Mouse (Mus musculus): ENCODE results near the gene Ap3d1. TPM values are rescaled to one million over a fixed set of nuclear protein-coding genes. Genes with fewer than 3 reads are reported as not detected.

The Ap3d1 gene
- polyA plus RNA-seq, 1 experiment from 2014 or later, result 96.3 TPM

DNA sequence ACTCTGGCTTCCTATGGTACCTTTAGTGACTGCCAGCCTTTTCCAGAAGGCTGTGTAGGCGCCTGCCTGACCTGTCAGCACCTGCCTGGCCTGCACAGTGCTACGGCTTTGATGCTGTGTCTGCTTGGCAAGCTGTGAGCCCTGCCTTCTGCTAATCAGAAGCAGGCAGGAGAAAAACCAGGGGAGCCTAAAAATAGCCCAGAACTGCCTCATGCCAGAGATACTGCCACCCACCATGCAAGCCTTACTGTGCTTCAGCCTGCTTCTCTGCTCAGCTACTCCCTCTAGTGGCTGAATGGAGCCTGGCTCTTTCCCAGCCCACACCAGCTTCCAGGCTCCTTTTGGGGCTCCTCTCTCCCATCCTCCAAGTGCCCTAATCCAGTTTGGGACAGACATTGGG, 32.5 kb upstream of the Ap3d1 start:
- Histone ChIP-seq H3K4me3 (replicated peaks) (no peak overlapping the region), H3K36me3 (peaks cover 100% of the 10 kb centered on the region), H3K27ac (no peak overlapping the region), H3K9me3 (no peaks in the 10 kb centered on the region), H3K4me2 (replicated peaks) (no peak overlapping the region), H3K27me3 (no peaks in the 10 kb centered on the region), H3K9ac (replicated peaks) (no peak overlapping the region), H3K4me1 (replicated peaks) (no peaks in the 10 kb centered on the region)
- 78% methylated on average over 2 of the region's 2 CpGs for WGBS
- peak; percentile 63; the same call in 1 of the 2 replicates for ATAC-seq

DNA sequence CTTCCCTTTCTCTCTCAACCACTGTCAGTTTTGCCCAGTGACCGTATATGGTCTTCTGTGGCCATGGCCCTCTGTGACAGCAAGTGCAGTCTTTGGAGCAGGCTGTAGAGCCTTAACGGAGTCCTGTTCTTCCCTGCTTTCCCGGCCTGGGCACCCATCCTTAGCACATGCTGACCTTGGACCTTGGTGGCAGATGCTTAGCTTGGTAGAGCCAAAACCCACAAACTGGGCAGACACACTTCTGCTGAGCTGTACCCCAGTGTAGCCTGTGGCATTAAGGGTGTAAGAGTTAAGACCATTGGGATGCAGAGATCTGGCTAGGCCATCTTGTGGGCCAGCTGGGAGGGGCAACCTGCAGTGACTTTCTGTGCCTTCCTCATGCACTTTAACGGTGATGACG, 31.8 kb upstream of the Ap3d1 start:
- peaks cover 98% of the 10 kb centered on the region for H3K36me3 ChIP-seq
- no peaks in the 10 kb centered on the region for H3K4me1 ChIP-seq (replicated peaks)
- no peaks in the 10 kb centered on the region for H3K27me3 ChIP-seq
- H3K27ac ChIP-seq, result no peak overlapping the region
- 92% methylated on average over 5 of the region's 5 CpGs for WGBS
- H3K4me3 ChIP-seq (replicated peaks), result no peak overlapping the region
- H3K9ac ChIP-seq (replicated peaks), result no peak overlapping the region
- no peak for ATAC-seq
- no peaks in the 10 kb centered on the region for H3K9me3 ChIP-seq
- no peak overlapping the region for H3K4me2 ChIP-seq (replicated peaks)

DNA sequence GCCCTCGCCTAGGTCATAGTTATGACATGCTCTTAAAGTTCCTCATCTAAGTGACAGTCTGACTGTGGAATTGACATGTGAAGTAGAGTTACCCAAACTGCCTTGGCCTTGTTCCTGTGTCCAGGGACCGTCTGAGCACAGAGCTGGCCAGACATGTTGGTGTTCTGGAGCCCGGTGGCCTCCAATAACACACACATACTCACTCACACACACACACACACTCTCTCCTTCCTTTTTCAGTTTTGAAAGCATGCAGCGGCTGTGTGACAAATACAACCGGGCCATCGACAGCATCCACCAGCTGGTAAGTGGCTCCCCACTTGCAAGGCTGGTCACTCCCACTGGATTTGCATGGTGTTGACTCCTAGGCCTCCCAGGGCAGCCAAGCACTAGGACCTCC, 26.3 kb upstream of the Ap3d1 start:
- WGBS, result 96% methylated on average over 6 of the region's 6 CpGs
- H3K4me1 ChIP-seq (replicated peaks), result no peaks in the 10 kb centered on the region
- no peak overlapping the region for H3K4me3 ChIP-seq (replicated peaks)
- ATAC-seq, result no peak
- no peak overlapping the region; the same call in 1 of the 2 replicates for H3K9ac ChIP-seq (replicated peaks)
- H3K27ac ChIP-seq, result no peak overlapping the region
- peaks cover 78% of the 10 kb centered on the region for H3K36me3 ChIP-seq
- no peak overlapping the region for H3K4me2 ChIP-seq (replicated peaks)
- H3K9me3 ChIP-seq, result no peaks in the 10 kb centered on the region
- H3K27me3 ChIP-seq, result no peaks in the 10 kb centered on the region

GRCm38 (mm10) chr10:80766161-80766815, 24.2 kb upstream of the Ap3d1 start:
- 89% methylated on average over 10 of the region's 10 CpGs for WGBS
- H3K36me3 ChIP-seq, result peaks cover 57% of the 10 kb centered on the region
- no peak overlapping the region for H3K27ac ChIP-seq
- no peak overlapping the region for H3K4me2 ChIP-seq (replicated peaks)
- no peak overlapping the region for H3K4me3 ChIP-seq (replicated peaks)
- H3K27me3 ChIP-seq, result no peaks in the 10 kb centered on the region
- peaks cover 5% of the 10 kb centered on the region for H3K4me1 ChIP-seq (replicated peaks)
- no peak for ATAC-seq
- H3K9ac ChIP-seq (replicated peaks), result no peak overlapping the region
- H3K9me3 ChIP-seq, result no peaks in the 10 kb centered on the region

- no peak for ATAC-seq
- no peak overlapping the region for H3K4me3 ChIP-seq (replicated peaks)
- H3K4me2 ChIP-seq (replicated peaks), result no peak overlapping the region
- H3K9me3 ChIP-seq, result no peaks in the 10 kb centered on the region
- WGBS, result 86% methylated on average over 2 of the region's 2 CpGs
- no peaks in the 10 kb centered on the region for H3K27me3 ChIP-seq
- peaks cover 52% of the 10 kb centered on the region for H3K36me3 ChIP-seq
- H3K4me1 ChIP-seq (replicated peaks), result peaks cover 10% of the 10 kb centered on the region
- no peak overlapping the region for H3K27ac ChIP-seq
- H3K9ac ChIP-seq (replicated peaks), result no peak overlapping the region
These were observed 23.7 kb upstream of the Ap3d1 start for GRCm38 (mm10) chr10:80765746-80766145.

GRCm38 (mm10) chr10:80763502-80763901, 21.4 kb upstream of the Ap3d1 start:
- no peak overlapping the region for H3K27ac ChIP-seq
- no peaks in the 10 kb centered on the region for H3K9me3 ChIP-seq
- WGBS, result 93% methylated on average over 2 of the region's 2 CpGs
- H3K4me1 ChIP-seq (replicated peaks), result peaks cover 28% of the 10 kb centered on the region
- no peak overlapping the region for H3K4me2 ChIP-seq (replicated peaks)
- H3K9ac ChIP-seq (replicated peaks), result no peak overlapping the region
- H3K27me3 ChIP-seq, result no peaks in the 10 kb centered on the region
- H3K4me3 ChIP-seq (replicated peaks), result no peak overlapping the region
- no peak for ATAC-seq
- peaks cover 31% of the 10 kb centered on the region for H3K36me3 ChIP-seq

DNA sequence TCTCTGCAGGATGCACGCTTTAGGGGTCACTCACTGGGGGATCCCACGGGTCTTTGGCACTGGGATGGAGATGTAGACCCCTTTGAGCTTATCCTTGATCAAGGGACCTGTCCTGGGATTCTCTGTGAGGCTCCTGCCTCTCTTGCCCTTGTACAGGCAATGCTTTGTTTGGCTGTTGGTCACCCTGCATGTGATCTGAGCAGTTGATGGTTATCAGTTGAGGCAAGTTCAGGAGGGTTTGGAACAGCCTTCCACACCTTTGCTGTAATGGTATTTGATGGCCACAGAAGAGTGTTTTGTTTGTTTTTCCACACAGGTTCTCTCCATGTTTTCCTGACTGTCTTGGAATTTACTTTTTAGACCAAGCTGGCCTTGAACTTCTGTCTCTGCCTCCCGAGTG, 19.8 kb upstream of the Ap3d1 start:
- 66% methylated on average over 3 of the region's 3 CpGs for WGBS
- no peak for ATAC-seq
- Histone ChIP-seq H3K36me3 (peaks cover 16% of the 10 kb centered on the region), H3K9ac (replicated peaks) (no peak overlapping the region), H3K4me1 (replicated peaks) (peaks cover 45% of the 10 kb centered on the region), H3K4me2 (replicated peaks) (no peak overlapping the region), H3K27me3 (no peaks in the 10 kb centered on the region), H3K4me3 (replicated peaks) (no peak overlapping the region), H3K27ac (no peak overlapping the region), H3K9me3 (no peaks in the 10 kb centered on the region)

DNA sequence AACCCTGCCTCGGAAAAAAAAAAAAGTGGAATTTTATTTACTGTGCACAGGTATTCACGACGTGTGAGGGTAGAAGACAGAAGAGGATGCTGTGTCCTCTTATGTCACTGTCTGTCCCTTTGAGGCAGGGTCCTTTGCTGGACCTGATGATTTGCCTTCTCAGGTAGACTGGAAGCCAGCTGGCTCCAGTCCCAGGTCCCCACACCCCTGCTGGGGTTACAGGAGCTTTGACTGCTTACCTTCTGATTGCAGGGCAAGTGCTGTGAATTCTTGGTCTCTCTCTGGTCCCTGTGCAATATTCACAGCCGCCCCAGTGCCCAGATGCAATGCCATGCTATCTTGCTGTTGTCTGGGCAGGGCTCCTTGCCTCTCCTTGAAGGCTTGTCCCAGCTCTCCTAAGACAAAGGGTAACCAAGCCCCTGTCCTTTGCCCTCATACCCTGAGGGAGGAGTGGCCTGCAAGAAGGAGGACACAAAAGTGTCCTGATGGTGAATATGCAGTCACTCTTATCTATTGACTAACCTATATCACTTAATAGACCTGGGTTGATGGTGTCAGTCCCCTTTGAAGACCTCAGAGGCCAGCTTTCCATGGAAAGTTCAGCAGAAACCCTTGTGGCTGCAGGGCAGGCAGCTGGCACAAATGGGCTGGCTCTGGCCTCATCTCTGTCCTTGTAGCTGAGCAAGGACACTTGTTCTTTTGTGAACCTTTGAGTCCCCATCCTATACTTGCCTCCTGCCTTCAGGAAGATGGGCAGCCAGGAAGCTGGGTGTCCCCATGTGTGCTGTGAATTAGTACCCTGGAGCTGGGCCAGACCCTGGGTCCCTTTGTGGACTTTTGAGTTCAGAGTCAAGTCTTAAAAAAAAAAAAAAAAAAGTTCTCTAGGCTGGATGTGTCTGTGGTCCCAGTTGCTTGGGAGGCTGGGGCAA, 18.8 kb upstream of the Ap3d1 start:
- H3K4me3 ChIP-seq (replicated peaks), result no peak overlapping the region
- no peak overlapping the region for H3K9ac ChIP-seq (replicated peaks)
- no peak for ATAC-seq
- WGBS, result 92% methylated on average over 4 of the region's 4 CpGs
- H3K27ac ChIP-seq, result no peak overlapping the region
- no peak overlapping the region for H3K4me2 ChIP-seq (replicated peaks)
- no peaks in the 10 kb centered on the region for H3K27me3 ChIP-seq
- H3K9me3 ChIP-seq, result no peaks in the 10 kb centered on the region
- peaks cover 7% of the 10 kb centered on the region; the same call in 1 of the 2 replicates for H3K36me3 ChIP-seq
- peaks cover 55% of the 10 kb centered on the region for H3K4me1 ChIP-seq (replicated peaks)

DNA sequence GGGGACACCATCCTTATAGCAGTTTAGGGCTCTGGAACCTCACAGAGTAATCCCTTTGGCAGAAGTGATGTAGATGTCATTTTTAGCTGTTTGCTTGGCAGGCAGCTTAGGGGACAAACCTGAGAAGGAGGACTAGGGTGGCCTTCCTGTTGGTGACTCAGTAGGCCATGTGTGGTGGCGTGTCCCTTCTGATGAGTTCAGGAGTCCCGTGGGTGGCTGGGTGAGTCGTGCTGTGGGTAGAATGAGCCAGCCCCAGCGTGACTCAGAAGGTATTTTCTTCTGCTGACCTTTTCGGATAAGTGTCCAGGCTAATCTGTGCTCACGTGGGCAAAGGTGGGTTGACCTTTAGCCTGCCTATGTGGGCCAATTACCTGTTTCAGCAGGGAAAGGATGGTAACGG, 16.6 kb upstream of the Ap3d1 start:
- no peak overlapping the region for H3K4me2 ChIP-seq (replicated peaks)
- no peaks in the 10 kb centered on the region for H3K9me3 ChIP-seq
- H3K4me1 ChIP-seq (replicated peaks), result peaks cover 62% of the 10 kb centered on the region
- H3K36me3 ChIP-seq, result no peaks in the 10 kb centered on the region
- no peak for ATAC-seq
- H3K9ac ChIP-seq (replicated peaks), result peak overlapping the region; percentile 41; the same call in 1 of the 2 replicates
- H3K4me3 ChIP-seq (replicated peaks), result no peak overlapping the region
- no peaks in the 10 kb centered on the region for H3K27me3 ChIP-seq
- H3K27ac ChIP-seq, result no peak overlapping the region
- WGBS, result 89% methylated on average over 7 of the region's 7 CpGs

DNA sequence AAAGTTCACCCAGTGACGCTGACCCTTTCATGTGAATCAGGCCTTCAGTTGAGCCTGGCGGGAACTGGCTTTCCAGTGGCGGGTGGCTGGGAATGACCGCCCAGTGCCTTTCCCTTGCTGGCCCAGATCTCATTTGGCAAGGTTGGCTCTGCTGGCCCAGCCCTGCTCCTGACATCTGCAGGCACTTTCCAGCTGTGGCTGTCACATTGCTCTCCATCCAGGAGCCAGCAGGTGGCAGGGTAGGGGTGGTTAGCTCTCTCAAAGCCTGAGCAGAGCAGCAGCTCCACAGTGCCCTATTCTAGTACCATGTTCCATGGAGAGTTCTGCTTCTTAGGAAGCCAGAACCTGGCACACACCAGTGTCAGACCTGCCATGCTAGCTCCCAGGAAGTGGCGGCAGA, 15.7 kb upstream of the Ap3d1 start:
- Histone ChIP-seq H3K4me2 (replicated peaks) (peak overlapping the region; percentile 96), H3K9ac (replicated peaks) (peak overlapping the region; percentile 91; the same call in 1 of the 2 replicates), H3K4me3 (replicated peaks) (0 out of 2 replicates have a peak overlapping the region, but pooled peaks have one; percentile 3), H3K27ac (no peak overlapping the region), H3K4me1 (replicated peaks) (peaks cover 62% of the 10 kb centered on the region), H3K36me3 (no peaks in the 10 kb centered on the region), H3K9me3 (no peaks in the 10 kb centered on the region), H3K27me3 (no peaks in the 10 kb centered on the region)
- WGBS, result 43% methylated on average over 5 of the region's 5 CpGs
- ATAC-seq, result peak; percentile 12; the same call in 1 of the 2 replicates

DNA sequence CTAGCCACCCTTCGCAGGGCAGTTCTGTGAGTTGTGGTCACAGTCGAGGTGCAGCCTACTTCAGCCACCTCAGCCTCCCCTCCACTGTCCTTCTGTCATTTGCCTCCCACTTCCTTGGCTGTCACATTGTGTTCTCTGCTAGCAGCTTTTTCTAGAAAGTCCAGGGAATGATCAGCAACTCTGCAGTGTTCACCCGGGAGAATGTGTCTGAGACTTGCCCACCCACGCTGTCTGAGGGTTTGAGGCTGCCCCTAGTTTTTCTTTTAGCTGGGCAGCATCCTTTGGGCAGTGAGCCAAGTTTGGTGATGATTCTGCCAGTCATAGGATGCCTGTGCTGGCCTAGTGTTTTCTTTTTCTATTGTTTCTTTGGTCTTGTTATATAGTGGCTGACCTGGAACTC, 14.9 kb upstream of the Ap3d1 start:
- H3K4me1 ChIP-seq (replicated peaks), result peaks cover 69% of the 10 kb centered on the region
- no peaks in the 10 kb centered on the region for H3K27me3 ChIP-seq
- no peaks in the 10 kb centered on the region for H3K9me3 ChIP-seq
- no peaks in the 10 kb centered on the region for H3K36me3 ChIP-seq
- no peak overlapping the region for H3K27ac ChIP-seq
- WGBS, result 75% methylated on average over 4 of the region's 4 CpGs
- H3K9ac ChIP-seq (replicated peaks), result peak overlapping the region; percentile 91
- H3K4me3 ChIP-seq (replicated peaks), result peak overlapping the region; percentile 85
- H3K4me2 ChIP-seq (replicated peaks), result peak overlapping the region; percentile 96
- ATAC-seq, result no peak

DNA sequence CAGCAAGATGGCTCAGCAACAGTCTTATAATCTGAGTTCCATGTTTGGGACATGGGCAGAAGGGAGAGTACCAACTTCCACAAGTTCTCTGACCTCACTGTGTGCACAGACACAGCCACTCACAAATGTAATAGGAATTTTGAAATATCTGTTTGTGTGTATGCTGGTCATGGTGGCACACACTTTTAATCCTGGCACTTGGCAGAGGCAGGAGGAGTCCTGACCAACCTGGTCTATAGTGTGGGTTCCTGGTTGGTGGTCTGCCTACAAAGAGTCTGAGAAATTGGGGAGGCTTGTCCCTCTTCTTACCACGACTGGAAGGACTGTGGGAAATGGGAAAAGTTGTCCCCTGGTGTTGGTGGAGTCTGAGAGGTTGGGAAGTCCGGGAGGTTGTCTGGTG, 14.4 kb upstream of the Ap3d1 start:
- Histone ChIP-seq H3K9ac (replicated peaks) (peak overlapping the region; percentile 91), H3K4me1 (replicated peaks) (peaks cover 70% of the 10 kb centered on the region), H3K4me3 (replicated peaks) (peak overlapping the region; percentile 85), H3K9me3 (no peaks in the 10 kb centered on the region), H3K4me2 (replicated peaks) (peak overlapping the region; percentile 96), H3K27ac (no peak overlapping the region), H3K36me3 (no peaks in the 10 kb centered on the region), H3K27me3 (no peaks in the 10 kb centered on the region)
- WGBS, result 72% methylated on average over 2 of the region's 2 CpGs
- ATAC-seq, result no peak

Data from midbrain, embryonic 13.5 days (tissue).